Mouse (Mus musculus): ENCODE measurements around the gene Ksr1.

- TF ChIP-seq CTCF (IDR thresholded peaks at IDR 0.05; ENCODE audit: insufficient read depth, low read length) (no peak), POLR2A (IDR thresholded peaks at IDR 0.05; ENCODE audit: borderline replicate concordance, extremely low read depth, low read depth, low read length) (no peak)
Measured at GRCm38 (mm10) chr11:78982513-78983291, 163.5 kb downstream of the Ksr1 start.

All from lung, adult 2 months (tissue).